Mouse (Mus musculus) adrenal gland, postnatal 4 days (tissue): Measurements from ENCODE around the gene Nsmce3. TPM values are rescaled to one million over a fixed set of nuclear protein-coding genes. Genes with fewer than 3 reads are reported as not detected.

Experiments used
- DNase-seq, 2 experiments: peaks; one replicate each; pipeline ENCODE4 v3.0.0; 2021 to 2022; ENCODE audit warnings: low spot score in 2 of 2, mixed read lengths in 2 of 2
- total RNA-seq, 2 experiments: library from RNA; stranded (reverse); gene quantifications; 2 replicates each; pipeline ENCODE4 v1.2.3; 2021

Nsmce3 gene
- total RNA-seq, 2 experiments from 2014 or later = 10.8 to 10.9 TPM

DNA sequence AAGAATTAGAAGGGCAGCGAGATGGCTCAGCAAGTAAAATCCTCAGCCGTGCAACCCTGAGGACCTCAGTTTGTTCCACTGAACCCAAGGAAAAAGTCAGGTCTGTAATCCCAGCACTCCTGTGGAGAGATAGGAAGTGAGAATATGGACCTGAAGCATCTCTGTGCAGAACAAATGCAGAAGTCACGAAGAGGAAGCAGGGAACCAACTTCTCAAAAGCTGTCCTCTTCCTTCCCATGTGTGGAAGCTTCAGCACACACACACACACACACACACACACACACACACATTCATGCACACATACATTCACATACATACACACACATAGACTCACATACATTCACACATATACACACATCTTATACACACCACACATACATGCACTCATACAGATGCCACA lies 9.3 kb downstream of the Nsmce3 start:
- DNase-seq = no peak

DNA sequence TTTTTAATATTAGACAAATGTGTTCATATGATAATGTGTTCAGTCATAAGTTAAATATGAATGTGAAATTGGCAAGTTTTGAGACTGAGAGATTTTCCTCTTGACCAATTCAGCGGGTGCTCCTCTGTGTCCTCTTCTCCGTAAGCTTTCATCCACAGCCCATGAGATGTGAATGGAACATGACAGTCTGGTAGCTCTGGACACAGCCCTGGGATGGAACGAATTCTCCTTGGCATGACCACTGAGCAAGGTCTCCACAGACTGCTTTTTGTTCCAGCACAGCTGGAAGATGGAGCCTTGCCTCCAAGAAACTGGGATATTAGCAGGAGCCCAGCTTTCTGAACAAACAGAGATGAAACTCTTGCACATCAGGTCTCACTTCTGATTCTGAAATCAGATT lies 9.8 kb downstream of the Nsmce3 start:
- DNase-seq = no peak

DNA sequence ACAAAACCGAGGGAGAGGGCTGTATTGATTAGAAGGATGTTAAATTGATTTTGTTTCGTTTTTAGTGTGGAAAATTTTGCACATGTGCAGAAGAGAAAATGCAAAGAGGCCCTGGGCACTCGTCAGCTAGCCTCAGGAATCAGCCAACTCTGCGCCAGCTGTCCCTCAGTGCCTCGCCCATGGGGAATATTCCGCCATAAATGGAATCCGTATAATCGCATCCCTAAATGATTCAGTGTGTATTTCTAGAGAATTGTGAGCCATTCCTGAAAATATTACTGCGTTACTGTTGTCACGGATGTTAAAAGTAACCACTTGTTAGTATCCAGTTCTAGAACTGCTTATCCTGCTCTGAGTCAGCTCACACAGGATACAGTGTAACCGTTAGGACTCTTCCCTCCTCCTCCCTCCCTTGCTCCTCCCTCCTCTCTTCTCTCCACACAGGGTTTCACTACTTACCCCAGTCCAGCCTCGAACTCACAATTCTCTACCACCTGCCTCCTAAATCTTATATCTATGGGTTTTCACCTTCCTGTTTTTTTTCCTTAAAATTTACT lies 16.2 kb downstream of the Nsmce3 start:
- no peak for DNase-seq

DNA sequence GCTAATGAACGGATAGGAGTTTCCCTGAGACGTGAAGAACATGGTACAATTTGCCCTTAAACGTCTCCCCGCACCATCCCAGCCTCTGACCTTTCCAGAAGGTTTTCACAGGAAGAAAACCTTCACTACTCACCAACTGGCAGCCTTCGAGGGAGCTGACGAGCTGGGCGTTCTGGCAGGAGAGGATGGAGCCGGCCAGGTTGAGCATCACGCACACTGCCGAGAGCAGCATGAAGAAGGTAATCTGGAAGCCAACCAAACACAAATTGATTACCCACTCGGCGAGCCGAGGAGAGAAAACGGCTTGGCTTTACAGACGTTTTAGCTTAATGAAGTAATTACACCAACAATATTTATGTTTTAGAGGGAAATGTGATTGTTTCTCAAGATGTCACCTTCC lies 16.8 kb downstream of the Nsmce3 start:
- no peak for DNase-seq

GRCm38 (mm10) chr7:64855389-64855927 lies 17.3 kb downstream of the Nsmce3 start:
- DNase-seq = no peak

- no peak for DNase-seq
Observed at GRCm38 (mm10) chr7:64850791-64851190, 22.0 kb downstream of the Nsmce3 start.

DNA sequence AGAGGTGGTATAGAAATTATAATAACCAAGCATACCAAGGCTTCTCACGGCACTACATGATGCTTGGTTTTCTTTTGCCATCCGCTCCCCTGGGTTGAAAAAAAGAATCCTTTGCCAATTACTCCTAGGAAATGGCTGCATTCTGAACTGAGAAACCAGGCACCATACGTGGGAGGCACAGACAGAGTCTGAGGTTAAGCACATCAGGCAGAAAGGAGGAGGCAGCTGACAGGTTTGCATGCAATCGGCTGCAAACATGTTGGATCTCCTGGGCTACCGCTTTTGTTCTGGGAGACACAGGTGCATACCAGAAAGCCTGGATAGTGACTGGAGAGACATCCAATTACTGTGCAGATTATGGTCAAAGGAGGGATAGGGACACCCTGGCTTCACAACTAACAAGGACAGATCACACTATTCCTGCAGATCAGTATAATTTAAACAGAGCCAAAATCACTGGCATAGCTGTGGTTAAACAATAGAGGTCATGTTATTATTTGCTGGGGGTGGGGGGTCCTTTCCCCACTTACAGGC lies 25.4 kb downstream of the Nsmce3 start:
- no peak for DNase-seq

DNA sequence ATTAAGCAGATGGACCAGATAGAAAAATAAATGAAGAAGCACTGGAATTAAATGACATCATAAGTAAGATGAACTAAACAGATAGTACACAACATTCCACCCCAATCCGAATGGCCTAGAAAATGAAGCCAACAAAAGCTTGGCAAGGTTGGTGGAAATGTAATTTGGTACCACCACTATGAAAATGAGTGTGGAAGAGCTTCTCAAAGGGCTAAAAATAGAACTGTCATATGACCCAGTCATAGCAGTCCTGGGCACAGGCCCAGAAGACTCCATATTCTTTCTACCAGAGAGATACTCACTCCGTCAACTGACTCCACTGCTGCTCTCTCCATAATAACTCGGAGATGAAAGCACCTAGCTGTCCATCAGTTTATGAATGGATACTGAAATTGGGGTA lies 26.7 kb downstream of the Nsmce3 start:
- DNase-seq = no peak

- DNase-seq = no peak
Observed at GRCm38 (mm10) chr7:64840946-64841659, 31.7 kb downstream of the Nsmce3 start.

DNA sequence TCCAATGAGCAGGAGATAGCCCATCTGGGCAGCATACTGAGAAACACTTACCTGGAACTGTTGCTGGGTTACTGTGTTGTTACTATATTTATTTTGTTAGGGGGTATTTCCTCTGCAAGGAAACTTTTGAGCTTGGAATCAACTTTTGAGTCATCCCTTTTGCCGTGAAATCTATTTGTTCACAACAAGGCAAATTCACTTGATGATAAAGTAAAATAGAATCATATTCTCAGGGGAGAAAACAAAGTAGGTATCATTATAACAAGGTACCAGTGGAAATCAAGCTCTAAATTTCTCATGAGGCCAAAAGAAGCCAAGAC lies 32.3 kb downstream of the Nsmce3 start:
- no peak for DNase-seq

DNA sequence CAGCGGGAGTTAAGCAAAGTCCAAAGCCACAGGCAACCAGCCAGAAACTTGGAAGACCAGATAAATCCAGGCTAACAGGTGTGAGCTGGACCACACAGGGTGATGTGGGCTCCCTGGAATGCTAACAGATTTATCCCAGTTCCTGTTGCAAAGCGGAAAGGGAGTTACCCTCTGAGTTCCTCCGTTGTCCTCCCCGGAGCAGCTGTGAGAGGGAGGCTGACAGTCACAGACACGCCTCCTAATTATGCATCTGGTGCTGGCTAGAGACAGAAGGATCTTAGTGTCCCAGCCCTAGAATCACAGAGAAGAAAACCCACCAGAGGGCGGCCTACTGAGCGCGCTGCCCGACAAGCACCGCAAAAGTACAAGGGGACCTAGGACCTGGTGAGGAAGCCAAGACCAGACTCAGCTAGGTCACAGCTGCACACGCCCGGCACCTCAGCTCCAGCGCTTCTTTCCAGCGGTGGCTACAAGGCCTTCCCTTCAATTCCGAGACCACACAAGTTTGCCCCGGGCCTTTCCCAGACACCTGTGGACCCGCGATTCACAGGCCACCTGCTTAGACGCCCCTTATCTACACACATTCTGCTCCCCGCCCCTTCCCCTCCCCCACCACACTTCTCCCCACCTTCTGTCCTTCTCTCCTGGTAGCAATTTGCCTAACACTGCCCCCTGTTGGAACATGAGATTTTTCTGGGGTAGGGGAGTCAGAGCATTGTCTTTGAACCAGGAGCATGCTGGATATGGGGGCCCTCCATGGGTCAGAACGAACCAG lies 32.8 kb downstream of the Nsmce3 start:
- peak in 1 of 2 experiments; percentile 22 for DNase-seq

- no peak for DNase-seq
Observed at GRCm38 (mm10) chr7:64839281-64839680, 33.5 kb downstream of the Nsmce3 start.

DNA sequence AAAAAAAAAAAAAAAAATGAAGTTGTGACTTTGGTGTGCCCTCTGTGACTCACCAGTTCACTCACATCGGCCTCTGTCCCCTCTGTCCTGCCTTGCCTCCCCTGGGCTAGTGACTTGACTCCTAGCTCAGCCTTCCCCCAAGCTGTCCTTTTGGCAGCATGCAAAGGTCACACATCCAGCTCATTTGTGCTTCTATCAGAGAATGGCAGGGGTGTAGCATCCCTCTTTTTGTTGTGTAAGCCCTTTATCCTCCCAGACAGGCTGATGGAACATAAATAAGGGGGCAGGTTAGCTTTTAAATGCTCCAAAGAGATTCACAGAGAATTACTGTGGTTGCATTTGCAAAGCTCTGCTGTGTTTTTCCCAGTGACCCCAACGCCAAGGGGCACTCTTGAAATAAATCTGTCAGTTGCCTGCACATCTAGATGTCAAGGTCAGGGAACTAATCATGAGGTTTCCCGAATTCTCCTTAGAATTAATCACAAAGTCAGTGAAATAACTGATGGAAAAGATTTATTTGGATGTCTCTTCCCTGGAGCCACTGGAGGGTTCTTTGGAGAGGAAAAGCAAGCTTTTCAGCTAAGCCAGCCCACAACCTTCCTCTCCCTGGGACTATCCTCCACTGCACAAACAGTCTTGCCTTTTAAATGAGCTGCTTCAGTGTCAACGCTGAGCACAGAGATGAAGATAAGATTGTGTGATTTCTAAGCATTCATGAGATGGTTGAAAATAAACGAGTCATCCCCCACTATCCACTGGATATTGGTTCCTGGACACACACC lies 42.4 kb downstream of the Nsmce3 start:
- no peak for DNase-seq

- no peak for DNase-seq
Observed at GRCm38 (mm10) chr7:64821081-64821480, 51.7 kb downstream of the Nsmce3 start.

DNA sequence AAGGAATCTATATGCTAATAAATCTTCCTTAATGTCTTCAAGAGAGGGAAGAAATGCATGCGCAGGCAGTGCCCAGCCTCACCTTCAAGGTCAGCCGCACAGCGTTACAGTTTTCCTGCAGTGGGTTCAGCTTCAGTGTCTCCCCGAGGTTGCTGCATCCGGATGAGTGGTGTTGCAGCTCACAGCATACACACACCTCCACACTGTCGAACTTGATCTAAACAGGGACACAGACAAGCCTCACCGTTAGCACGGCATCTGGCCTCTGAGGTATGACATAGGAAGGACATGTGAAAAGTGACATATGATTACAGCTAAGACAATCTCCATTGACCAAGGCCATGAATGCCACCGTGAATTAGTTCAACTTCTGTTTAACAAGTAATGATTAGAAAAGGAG lies 53.1 kb downstream of the Nsmce3 start:
- DNase-seq = no peak
